Mouse (Mus musculus) regulatory T cell (primary cell): ENCODE results near the gene Gcc1.

ENCODE experiments used
- in situ Hi-C: fragments of 300-600 bp; cut with MboI, MseI; formaldehyde crosslinking; loops from one replicate; pipeline ENCODE4 v1.15.1; 2025; ENCODE audit warnings: high pct_unique_total_duplicates

Gcc1 gene

GRCm38 (mm10) chr6:28422651-28423290 is 5.4 kb downstream of the Gcc1 start:
- in situ Hi-C loops: no loop called here

DNA sequence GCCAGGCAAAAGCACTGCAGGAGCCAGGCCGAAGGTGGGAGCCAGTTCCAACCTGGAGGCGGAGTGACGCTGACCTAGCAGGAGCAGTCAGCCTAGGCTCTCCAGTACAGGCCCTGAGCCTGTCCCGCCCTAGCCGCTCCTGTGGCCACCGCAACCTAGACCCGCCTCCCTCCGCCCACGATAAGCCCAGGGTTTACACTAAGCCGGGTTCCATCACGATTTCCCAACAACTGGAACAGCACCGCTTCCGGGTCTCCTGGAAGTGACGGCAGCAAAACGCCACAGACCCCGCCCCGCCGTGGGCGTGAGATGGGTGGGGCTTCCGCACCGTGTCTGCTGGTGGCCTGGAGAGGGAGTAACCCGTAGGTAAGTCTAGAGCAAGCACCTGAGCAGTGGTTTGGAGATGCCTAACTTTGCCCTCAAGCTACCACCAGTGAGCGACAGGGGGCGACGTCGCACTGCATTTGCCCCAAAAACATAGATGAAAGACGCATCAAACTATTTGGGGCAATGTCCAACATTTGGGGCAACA is 6.7 kb downstream of the Gcc1 start:
- in situ Hi-C loops: no loop called here

DNA sequence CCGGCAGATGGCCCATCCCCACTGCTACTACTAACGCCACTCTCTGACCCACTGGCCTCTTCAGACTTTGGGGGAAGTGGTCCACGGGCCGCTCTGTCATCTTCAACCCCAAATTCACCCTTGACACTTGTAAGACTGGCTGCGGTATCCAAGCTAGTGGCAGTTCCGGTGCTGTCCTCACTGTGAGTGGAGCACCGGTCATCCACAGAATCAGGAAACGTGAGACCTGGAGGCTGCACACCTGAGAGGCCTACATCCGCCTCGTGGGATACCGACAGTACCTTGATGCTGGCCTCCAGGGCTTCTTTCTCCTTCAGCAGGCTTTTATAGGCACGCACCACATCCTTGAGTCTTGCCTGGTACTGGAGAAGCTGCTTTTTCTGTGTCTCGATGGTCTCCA is 7.3 kb downstream of the Gcc1 start:
- in situ Hi-C loops: no loop called here

DNA sequence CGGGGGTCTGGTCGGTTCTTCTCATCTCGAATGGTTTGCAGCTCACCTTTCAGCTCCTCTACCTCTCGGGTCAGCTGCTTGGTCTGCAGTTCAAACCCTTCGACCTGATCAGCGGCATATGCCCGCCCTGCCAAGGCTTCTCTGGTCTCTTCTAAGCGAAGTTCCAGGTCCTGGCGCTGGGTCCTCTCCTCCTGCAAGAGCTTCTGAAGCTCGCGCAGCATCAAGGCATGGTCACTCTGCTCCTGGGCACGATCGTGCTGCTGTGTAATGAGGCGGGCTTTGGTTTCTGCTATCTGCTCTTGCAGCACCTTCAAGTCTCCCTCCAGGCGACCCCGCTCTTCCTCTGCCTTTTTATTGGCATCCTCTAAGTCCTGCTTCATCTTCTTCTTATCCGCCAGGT is 7.8 kb downstream of the Gcc1 start:
- in situ Hi-C loops: no loop called here

DNA sequence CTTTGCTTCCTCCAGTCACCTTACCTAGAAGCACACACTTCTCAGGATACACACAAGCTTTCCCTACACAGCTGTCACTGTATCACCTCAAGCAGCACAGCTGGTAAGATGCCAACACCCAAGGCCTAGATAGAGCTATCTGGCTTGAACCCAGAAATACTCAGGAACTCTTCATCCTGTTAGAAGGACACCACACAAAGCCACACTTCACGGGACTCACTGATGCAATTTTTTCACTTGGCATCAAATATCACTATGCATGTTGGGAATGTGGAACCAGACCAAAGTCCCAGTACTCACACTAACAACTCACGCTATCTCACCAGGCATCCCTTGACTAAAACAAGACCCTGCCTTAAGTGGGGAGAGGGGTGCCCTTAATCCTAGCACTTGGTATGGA is 8.5 kb downstream of the Gcc1 start:
- in situ Hi-C loops: loop anchor here (5.0 kb wide), 1 partner anchor 157 kb away; no protein-coding TSS in a partner anchor

GRCm38 (mm10) chr6:28418449-28418848 is 9.7 kb downstream of the Gcc1 start:
- in situ Hi-C loops: loop anchor here (5.0 kb wide), 1 partner anchor 156 kb away; no protein-coding TSS in a partner anchor

DNA sequence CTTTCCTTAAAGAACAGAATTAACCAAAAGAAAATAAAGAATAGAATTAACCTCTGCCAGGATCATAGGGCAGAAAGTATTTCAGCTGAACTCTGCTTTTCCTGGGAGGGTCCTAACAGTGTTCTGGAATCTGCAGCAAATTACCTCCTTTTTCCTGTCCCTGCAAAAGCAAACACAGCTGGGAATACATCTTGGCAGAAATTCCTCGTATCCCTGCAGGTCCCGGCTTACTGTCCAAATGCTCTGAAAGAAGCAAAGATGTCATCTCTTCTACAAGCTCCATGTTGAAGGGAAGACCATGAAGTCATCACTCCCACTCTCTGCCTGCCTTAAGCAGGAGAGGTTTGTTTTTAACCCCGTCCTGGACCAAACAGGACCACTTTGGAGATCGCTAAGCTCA is 11.2 kb downstream of the Gcc1 start:
- in situ Hi-C loops: loop anchor here (5.0 kb wide), 1 partner anchor 155 kb away; no protein-coding TSS in a partner anchor

- in situ Hi-C loops: no loop called here
These were observed 17.0 kb downstream of the Gcc1 start for GRCm38 (mm10) chr6:28411236-28411635.

GRCm38 (mm10) chr6:28410053-28410452 is 18.1 kb downstream of the Gcc1 start:
- in situ Hi-C loops: no loop called here

DNA sequence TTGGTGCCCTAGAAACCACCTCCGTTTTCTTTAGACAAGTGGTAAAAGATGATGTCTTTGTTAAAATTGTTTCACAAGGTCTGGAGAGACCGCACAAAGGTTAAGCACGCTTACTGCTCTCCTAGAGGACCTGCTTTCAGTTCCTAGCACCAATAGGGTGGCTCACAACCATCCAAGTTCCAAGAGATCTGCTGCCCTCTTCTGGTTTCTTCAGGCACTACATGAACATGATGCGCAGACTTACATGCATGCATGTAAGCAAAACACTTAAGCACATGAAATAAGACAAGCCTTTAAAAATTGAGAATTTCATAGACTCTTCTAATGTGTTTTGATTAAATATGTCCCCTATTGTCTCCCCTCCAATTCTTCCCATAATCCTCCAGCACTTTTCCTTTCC is 28.4 kb downstream of the Gcc1 start:
- in situ Hi-C loops: loop anchor here (5.0 to 10.0 kb wide), 2 partner anchors 125 to 747 kb away; no protein-coding TSS in a partner anchor

- in situ Hi-C loops: loop anchor here (5.0 to 10.0 kb wide), 2 partner anchors 124 to 746 kb away; no protein-coding TSS in a partner anchor
These were observed 29.5 kb downstream of the Gcc1 start for GRCm38 (mm10) chr6:28398726-28399125.

DNA sequence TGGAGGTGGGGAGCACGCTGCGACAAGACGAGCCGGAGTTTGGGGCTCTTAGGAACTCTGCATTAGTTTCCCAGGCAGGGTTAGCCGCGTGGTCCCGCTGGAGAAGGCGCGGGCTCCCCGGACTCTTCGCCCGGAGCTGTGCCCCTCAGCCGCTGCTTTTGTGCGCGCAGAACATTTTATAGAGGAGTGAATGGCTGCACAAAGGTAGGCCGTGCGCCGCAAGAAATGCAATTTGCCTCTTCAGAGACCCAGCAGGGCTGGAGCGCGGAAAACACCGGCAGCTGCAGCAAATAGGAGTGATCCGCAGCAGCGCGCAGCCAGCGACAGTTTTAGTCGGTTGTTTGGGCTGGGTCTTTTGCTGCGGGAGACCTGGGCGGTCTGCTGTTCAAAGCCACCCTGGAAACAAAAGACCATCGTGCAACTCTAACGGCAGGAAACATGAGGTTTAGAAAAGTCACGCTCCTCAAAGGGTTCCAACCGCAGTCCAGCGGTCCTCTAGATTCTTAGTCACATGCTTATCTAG is 30.4 kb downstream of the Gcc1 start, which contains the start of gene Zfp800:
Gene Zfp800 (minus strand): TSS at position 325 of the 523 bp plus-strand sequence.
- in situ Hi-C loops: loop anchor here (5.0 to 10.0 kb wide), 2 partner anchors 123 to 745 kb away; no protein-coding TSS in a partner anchor

DNA sequence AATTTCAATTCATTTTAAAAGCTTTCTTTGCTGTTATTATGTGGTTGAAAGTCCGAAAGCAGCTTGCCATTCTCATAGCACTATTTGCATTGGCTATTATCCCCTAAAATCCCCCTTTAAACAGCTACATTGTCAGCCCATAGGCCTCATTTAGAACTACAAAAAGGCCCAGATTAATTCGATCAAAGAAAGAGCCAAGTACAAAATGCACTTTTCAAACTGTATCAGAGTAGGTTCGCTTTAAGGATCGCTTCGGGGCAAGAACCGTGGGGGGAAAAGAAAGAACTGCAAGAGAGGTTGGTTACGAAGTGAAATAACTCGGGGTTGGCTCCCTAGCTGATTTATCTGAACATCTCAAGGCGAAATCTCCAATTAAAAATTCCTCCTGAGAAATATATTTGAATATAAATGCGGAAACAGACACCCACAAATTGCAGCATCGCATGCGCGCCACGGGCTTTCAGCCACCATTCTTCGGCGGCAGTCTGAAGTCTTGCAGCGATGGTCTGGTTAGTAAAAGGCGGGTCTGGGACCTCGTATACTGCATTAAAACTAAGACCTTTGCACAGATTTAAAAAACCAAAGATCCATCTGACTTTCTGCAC is 31.2 kb downstream of the Gcc1 start:
- in situ Hi-C loops: loop anchor here (5.0 to 10.0 kb wide), 2 partner anchors 122 to 745 kb away; no protein-coding TSS in a partner anchor

- in situ Hi-C loops: loop anchor here (5.0 to 10.0 kb wide), 2 partner anchors 121 to 744 kb away; no protein-coding TSS in a partner anchor
These were observed 31.9 kb downstream of the Gcc1 start for GRCm38 (mm10) chr6:28396051-28396852.

DNA sequence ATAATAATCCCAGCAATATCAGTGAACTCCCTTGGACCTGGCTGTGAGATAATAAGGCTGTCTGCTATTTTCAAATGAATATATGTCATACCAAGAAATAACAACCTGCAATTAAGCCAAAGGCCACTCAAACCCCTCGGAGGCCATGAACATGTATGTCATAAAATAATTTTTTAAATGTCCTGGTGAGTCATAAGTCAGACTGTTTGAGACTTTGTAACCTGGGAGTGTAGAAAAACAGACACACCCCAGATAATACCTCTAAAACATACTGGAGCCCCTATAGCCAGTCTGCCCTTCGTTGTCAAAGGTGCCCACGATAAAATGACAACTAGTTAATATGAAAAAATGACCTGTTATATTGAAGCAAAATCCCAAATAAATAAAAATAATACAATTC is 39.2 kb downstream of the Gcc1 start:
- in situ Hi-C loops: no loop called here

DNA sequence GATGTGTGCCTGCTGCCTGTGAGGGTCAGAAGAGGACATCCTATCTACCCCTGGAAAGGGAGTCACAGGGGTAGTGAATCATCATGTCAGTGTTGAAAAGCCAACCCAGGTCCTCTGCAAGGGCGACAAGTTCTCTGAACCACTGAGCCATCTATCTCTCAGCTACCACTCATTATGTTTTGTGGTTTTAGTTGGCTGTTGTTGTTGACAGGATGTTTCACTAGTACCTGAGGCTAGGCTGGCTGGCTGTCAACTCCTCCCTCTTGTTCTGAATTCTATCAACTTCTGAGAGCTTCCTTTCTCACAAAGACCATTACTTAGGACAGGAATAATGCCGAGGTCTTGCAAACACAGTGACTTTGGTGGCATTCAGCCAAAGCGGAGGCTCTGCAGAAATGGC is 43.0 kb downstream of the Gcc1 start:
- in situ Hi-C loops: no loop called here

DNA sequence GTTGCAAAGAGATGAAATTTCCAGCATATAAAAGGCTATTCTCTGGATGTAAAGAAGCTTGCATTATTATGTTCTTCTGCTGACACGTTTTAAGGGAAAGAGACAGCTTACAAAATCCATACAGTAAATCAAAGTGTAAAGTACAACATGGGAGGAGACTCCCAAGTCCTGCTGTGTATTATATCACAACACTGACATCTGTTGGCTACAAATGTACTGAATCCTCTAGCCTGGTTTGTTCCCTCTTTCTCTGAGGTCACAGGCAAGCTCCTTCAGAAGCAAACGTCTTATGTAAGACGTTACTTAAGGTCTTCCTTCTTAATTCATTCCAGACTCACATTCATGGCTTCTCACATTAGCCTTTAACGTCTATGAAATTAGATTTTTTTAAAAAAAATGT is 46.2 kb downstream of the Gcc1 start:
- in situ Hi-C loops: no loop called here

DNA sequence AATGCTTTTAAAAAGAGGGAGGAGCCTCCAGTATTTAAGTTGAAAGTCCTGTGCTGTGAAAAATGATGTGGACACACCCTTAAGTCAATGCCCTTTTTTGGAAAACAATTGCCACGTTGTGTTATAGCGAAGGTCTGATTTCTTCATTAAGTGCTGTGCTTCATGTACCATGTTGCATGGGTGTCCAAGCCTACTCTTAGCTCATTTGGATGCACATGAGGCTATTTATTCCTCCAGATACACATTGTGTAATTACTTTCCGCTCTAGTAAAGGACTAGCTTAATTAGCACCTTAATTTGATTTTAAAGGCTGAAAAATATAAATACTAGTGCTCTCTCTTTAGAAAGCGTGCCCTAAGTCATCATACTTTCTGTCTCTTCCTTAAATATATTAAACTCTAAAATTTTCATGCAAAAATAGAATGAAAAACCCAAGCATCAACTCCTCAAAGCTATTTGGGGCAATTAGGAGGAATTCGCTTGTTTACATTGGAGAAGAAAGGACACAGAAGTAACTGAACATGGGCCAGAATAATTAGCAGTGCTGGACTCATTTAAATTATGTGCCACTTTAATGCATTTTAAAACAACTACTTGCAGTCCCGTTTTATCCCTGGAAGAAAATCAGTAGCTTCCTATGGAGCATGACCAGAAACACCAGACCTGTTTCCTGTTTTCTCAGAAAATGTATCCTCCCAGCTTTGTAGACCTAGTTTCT is 58.1 kb downstream of the Gcc1 start:
- in situ Hi-C loops: loop anchor here (10.0 kb wide), 1 partner anchor 705 kb away; no protein-coding TSS in a partner anchor

DNA sequence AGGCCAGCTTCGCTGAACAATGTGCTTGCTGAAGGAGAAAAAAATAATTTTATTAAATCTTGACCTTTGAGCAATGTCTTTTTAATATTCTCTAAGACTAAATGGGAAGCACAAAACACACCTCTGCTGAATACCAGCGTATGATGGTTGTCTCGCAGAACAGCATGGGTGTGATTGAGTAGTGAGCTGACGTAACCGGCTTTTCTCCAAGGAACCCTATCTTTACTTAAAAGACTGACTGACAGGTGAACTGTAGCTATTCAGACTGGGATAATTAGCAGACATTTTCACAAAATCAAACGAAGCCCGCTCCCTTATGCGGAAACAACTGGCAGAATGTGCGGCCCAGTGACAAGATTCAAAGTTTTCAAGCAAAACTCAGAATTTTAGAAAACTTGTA is 60.6 kb downstream of the Gcc1 start:
- in situ Hi-C loops: no loop called here
